Mouse (Mus musculus) C2C12 (cell line): ENCODE results near the gene Cdh18.

ENCODE experiments used
- CEBPB ChIP-seq: IDR thresholded peaks from one replicate; pipeline ENCODE4 v1.6.1; 2011; ENCODE audit warnings: low read depth, mild to moderate bottlenecking, control low read depth, moderate library complexity
- CTCF ChIP-seq: IDR thresholded peaks from one replicate; pipeline ENCODE4 v1.5.1; 2011; ENCODE audit not compliant: control insufficient read depth, insufficient read depth, insufficient read length
- MAX ChIP-seq: IDR thresholded peaks from one replicate; pipeline ENCODE4 v1.6.1; 2011; ENCODE audit warnings: mild to moderate bottlenecking, control low read depth
- MYOG ChIP-seq: IDR thresholded peaks from one replicate; pipeline ENCODE4 v1.6.1; 2011; ENCODE audit not compliant: control insufficient read depth, insufficient read length; ENCODE audit errors: extremely low read depth
- USF1 ChIP-seq: IDR thresholded peaks from one replicate; pipeline ENCODE4 v1.6.1; 2011; ENCODE audit warnings: low read depth, mild to moderate bottlenecking, control low read depth, moderate library complexity

DNA sequence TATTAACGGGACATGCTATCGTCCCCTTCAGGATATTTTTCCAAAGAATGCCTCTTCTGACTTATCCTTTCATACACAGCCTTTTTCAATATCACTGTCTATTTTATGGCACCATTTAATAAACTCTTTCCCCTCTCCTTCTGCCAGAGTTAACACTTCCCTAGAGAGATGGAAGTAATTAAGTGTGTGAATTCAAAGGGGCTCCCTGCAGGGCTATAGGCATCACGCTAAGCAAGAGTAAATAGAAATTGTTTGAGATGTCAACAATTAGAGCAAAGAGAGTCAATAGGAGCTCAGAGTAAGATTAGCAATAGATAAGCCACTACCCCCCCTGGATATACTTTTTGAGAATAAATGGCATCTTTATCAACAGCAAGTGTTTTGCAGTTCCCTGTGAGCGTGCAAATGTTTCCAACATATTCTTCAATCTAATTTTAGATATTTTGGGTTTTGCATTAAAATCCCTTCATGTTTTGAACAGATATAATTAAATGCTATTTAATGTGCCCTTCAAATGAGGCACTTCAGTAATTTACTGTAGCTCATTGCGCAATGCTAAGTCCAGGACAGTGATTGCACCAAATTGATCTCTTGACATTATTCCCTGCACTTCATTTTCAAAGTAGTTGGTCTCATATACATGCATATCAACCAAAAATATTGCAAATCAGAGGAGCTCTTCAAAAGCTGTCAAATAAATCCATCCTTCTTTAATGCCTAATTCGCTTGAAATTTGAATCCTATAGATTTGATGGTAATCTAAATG, 586.3 kb downstream of the Cdh18 start:
- TF ChIP-seq CTCF (no peak), USF1 (no peak), MAX (no peak), MYOG (no peak), CEBPB (peak; percentile 81)
